Mouse (Mus musculus) olfactory bulb, adult 2 months (tissue): Measurements from ENCODE around the gene Rnf130.

Experiments
- CTCF ChIP-seq: fragments of 200-500 bp; IDR thresholded peaks from 2 replicates; pipeline ENCODE4 v1.5.1; 2012; ENCODE audit warnings: low read depth, mild to moderate bottlenecking, low read length, moderate library complexity; ENCODE audit not compliant: insufficient read depth
- POLR2A ChIP-seq: fragments of 200-500 bp; IDR thresholded peaks from 2 replicates; pipeline ENCODE4 v1.6.1; 2012; ENCODE audit warnings: mild to moderate bottlenecking, low read depth, low read length, moderate library complexity; ENCODE audit not compliant: insufficient read depth

DNA sequence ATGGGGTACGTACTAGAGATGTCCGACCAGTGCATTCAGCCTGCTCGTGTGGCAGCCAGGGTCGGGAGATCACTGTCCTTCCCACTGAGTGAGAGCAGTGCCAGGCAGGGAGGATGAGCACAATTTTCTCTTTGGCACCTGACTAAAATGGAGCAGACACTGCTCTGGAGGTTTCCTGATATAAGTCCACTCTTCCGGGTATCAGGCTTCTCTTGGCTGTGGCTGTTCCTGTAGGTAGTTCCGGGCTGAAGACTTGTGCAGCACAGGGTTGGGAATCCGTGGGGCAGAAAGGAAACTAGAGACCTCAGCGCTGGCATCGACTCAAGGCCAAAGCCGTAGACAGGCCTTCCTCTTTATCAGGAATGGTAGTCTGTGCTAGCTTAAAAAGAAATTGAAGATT lies 48.7 kb downstream of the Rnf130 start:
- TF ChIP-seq CTCF (no peak), POLR2A (no peak)
